Mouse (Mus musculus) adrenal gland, postnatal 36 days (tissue): ENCODE measurements around the gene Pfkfb2. TPM values are rescaled to one million over a fixed set of nuclear protein-coding genes. Genes with fewer than 3 reads are reported as not detected.
"Not testable (repeated sequence)": the region's sequence is repeated elsewhere in the genome, so short reads cannot be mapped to it uniquely, and the experiment has no call there.

Experiments used
- DNase-seq, 2 experiments: peaks; one replicate each; pipeline ENCODE4 v3.0.0; 2021; ENCODE audit warnings: mixed read lengths in 1 of 2
- total RNA-seq, 2 experiments: library from RNA; stranded (reverse); gene quantifications; 2 replicates each; pipeline ENCODE4 v1.2.3; 2021

Gene Pfkfb2
- total RNA-seq, 2 experiments from 2014 or later, result 27.2 to 48.8 TPM

GRCm38 (mm10) chr1:130699937-130700633, 29.0 kb downstream of the Pfkfb2 start:
- peak; percentile 34 to 35 for DNase-seq

DNA sequence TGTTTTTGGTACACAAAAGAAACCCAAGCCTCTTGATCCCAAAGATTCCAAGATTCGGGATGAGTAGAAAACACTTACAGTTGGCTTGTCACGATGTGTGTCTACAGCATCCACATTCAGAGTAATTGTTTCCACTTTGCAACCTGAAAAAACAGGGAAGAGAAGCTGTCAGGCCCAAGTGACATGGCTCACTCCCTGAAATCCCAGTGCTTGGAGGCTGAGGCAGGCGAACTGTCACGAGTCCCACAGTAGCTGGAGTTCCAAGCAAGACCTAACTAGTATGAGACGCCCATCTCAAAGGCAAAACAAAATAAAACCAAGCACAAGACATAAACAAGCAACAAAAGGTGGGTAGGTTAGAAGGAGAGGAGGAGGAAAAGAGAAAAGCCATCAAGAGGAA, 30.5 kb downstream of the Pfkfb2 start:
- no peak for DNase-seq

DNA sequence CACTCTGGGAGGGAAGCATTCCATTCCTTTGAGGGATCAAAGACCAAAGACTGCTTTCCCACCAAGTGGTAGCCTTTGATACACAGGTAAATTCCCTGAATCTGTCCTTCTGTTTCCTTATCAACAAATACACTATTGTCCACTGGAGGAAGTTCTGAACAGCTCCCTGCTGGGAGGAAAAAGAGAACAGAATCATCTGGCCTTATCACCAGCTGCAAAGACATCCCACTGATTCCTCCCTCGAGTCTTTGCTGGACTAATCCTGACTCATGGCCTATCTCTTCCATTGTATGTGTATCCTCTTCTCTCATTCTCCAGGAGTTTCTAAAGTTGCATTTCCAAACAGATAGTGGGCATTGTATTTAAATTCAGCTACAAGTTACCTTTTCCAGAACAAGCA, 45.1 kb downstream of the Pfkfb2 start:
- no peak for DNase-seq

GRCm38 (mm10) chr1:130681656-130682413, 47.2 kb downstream of the Pfkfb2 start:
- DNase-seq, result no peak

DNA sequence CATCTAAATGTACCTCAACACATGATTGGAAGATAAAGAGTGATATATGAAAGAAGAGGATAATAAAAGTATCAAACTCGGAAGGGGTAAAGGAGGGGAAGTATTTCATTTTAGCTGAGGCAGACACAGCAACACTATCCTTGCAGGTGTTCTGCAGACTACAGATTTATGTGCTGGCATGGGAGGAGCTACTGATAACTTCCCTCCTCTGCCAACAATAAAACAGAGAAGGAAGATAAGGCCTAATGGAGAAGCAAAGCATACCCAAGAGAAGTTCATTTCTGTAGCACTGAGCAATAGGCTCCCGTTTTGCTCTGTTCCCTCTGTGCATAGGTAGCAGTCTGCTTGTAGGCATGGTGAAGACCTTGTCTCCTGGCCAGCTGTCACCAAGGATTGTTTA, 48.0 kb downstream of the Pfkfb2 start:
- no peak for DNase-seq

DNA sequence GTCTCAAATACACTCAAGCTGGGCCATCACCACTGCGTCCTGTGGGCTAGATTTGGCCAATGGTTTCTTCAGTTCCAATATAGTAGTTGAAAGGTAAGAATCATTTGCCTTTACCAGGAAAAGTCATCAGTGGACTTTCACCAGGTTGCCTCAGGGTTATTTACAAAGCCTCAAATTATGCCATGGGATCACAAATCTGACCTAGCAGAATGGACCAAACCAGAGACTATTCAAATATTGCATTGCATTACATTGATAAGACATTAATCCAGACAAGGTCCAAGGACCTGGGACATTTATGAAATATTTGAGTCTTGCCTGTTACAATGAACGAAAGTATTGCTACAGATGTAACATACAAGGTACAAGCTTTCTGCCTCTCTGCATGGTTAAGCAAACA, 50.5 kb downstream of the Pfkfb2 start:
- DNase-seq, result no peak

GRCm38 (mm10) chr1:130663576-130663975, 65.5 kb downstream of the Pfkfb2 start:
- not testable (repeated sequence) for DNase-seq

GRCm38 (mm10) chr1:130661454-130661853, 67.6 kb downstream of the Pfkfb2 start, which contains the start of gene C4bp:
TSS of gene C4bp (minus strand) at chr1:130661632.
- no peak for DNase-seq

- DNase-seq, result not testable (repeated sequence)
Observed at GRCm38 (mm10) chr1:130659641-130660040, 69.4 kb downstream of the Pfkfb2 start.

DNA sequence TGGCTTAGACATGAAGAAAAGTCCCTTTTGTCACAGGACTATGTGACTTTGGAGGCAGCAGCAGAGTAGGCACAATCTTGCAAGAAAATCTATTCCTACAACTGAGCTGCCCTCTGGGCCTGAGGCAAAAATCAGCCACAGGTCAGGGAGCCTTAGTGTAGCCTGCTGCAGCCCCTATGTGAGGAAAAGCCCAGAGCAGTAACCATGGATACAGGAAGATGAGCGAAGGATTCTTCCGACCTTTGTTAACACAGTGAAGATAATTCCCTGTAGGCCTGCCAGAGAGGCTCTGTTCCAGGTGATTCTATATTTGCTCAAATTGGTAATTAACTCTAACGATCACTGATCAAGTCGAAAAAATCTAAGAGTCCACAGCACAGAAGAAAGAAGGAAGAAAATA, 85.0 kb downstream of the Pfkfb2 start:
- DNase-seq, result no peak

GRCm38 (mm10) chr1:130640967-130641366, 88.1 kb downstream of the Pfkfb2 start:
- no peak for DNase-seq

Other genes starting within 250 kb of the Pfkfb2 start
- gene Zp3r, start 99.6 kb downstream of the Pfkfb2 start, total RNA-seq, result not detected
- under 1 TPM in 1 of 2 experiments, not detected in 1; 0.46 TPM for gene C4bp, start 67.6 kb downstream of the Pfkfb2 start, total RNA-seq
- not detected for gene Gm29427, start 13.5 kb downstream of the Pfkfb2 start, total RNA-seq
- 10 to 100 TPM in 1 of 2 experiments, 1 to 10 TPM in 1; 7.7 to 18.8 TPM for gene Yod1, start 11.9 kb downstream of the Pfkfb2 start, total RNA-seq
- gene AA986860, start 2.7 kb upstream of the Pfkfb2 start, total RNA-seq, result 10 to 100 TPM in 1 of 2 experiments, 1 to 10 TPM in 1; 2.7 to 13.1 TPM
- gene Fcamr, start 71.6 kb upstream of the Pfkfb2 start, total RNA-seq, result not detected
- under 1 TPM; 0.16 to 0.20 TPM for gene Pigr, start 97.4 kb upstream of the Pfkfb2 start, total RNA-seq
- not detected for gene Fcmr, start 136.4 kb upstream of the Pfkfb2 start, total RNA-seq
- not detected for gene Il24, start 158.2 kb upstream of the Pfkfb2 start, total RNA-seq
- not detected for gene Il20, start 182.2 kb upstream of the Pfkfb2 start, total RNA-seq
- not detected for gene Il19, start 210.9 kb upstream of the Pfkfb2 start, total RNA-seq